In the genomic region with DNA sequence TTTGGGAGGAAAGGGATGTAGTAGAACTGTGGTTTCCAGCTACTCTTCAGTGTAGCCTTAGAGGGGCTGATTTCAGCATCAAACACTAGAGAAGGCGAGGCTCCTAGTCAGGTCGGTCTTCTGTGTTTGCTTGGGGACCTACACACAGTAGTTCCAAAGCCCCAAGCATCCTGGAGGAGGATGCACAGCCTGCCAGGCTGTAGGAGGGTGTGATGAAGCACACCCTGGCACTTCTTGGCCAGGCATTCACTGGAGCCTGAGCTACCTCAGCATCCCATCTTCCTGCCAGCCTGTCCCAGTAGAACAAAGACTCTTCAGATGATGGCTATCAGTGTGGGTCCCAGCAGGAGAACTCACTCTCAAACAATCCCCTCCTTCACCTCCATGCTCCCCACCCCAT, we compare ENCODE assay signal across 28 mouse cellular contexts.
DNase-seq lines count a peak whose midpoint lies in the region; ATAC-seq lines count a peak whose summit lies in the region.
"Had no signal": no experiment of that assay in that cellular context is flagged by ENCODE, and none has a peak within 500 bp of the region (broad histone marks: within the 10 kb centered on the region; RNA-seq: fewer than 3 reads in every experiment).

No protein-coding gene starts in this region.

- peaks cover 2% of the 10 kb centered on the region; the same call in 1 of the 2 replicates for H3K4me1 ChIP-seq in embryonic facial prominence, embryonic 12.5 days
- peaks cover 10% of the 10 kb centered on the region for H3K4me1 ChIP-seq in embryonic facial prominence, embryonic 15.5 days
- H3K4me1 ChIP-seq: heart, embryonic 12.5 days; heart, embryonic 15.5 days; hindbrain, embryonic 10.5 days; hindbrain, embryonic 13.5 days; intestine, embryonic 15.5 days had no signal

- no peaks in the 10 kb centered on the region for H3K36me3 ChIP-seq in embryonic facial prominence, embryonic 12.5 days
- no peaks in the 10 kb centered on the region for H3K36me3 ChIP-seq in embryonic facial prominence, embryonic 15.5 days
- H3K36me3 ChIP-seq: G1E; heart, embryonic 12.5 days; heart, embryonic 15.5 days; hindbrain, embryonic 10.5 days; hindbrain, embryonic 13.5 days; intestine, embryonic 15.5 days had no signal

- DNase-seq in heart, adult 11 months = peak; percentile 68
- no peak for DNase-seq in heart, adult 9 months (ENCODE audit: low spot score in 2 of 2)
- peak; percentile 6 for DNase-seq in brain, adult 2 months (ENCODE audit: low read depth, low spot score)
- DNase-seq in kidney, postnatal 36 days = no peak
- DNase-seq in layer of hippocampus, adult 9-10 months (ENCODE audit: low spot score) = no peak
- DNase-seq: adrenal gland, adult 2 months; adrenal gland, postnatal 14 days; B cell, adult 2 months; cerebellum, adult 11-12 months; cerebellum, adult 8-10 months; cerebellum, postnatal 36 days; embryo, embryonic 11 days; forebrain, postnatal 0 days; gastrocnemius, postnatal 10 days; gastrocnemius, postnatal 36 days; heart, postnatal 36 days had no signal

- peak overlapping the region; percentile 54; the same call in 1 of the 2 replicates for H3K27ac ChIP-seq in embryonic facial prominence, embryonic 12.5 days
- H3K27ac ChIP-seq in embryonic facial prominence, embryonic 15.5 days (replicated peaks) = peak overlapping the region; percentile 82
- H3K27ac ChIP-seq: heart, embryonic 15.5 days; hindbrain, embryonic 10.5 days; hindbrain, embryonic 13.5 days; intestine, embryonic 15.5 days had no signal

- no peaks in the 10 kb centered on the region for H3K9me3 ChIP-seq in embryonic facial prominence, embryonic 12.5 days
- H3K9me3 ChIP-seq in embryonic facial prominence, embryonic 15.5 days (replicated peaks) = no peaks in the 10 kb centered on the region
- H3K9me3 ChIP-seq: heart, embryonic 12.5 days; heart, embryonic 15.5 days; hindbrain, embryonic 10.5 days; hindbrain, embryonic 13.5 days; intestine, embryonic 15.5 days had no signal

- H3K9ac ChIP-seq in embryonic facial prominence, embryonic 12.5 days = no peak overlapping the region
- H3K9ac ChIP-seq in embryonic facial prominence, embryonic 15.5 days = no peak overlapping the region
- H3K9ac ChIP-seq: forebrain, postnatal 0 days; heart, embryonic 12.5 days; heart, embryonic 15.5 days; hindbrain, embryonic 13.5 days; intestine, embryonic 15.5 days had no signal

- H3K4me3 ChIP-seq in embryonic facial prominence, embryonic 12.5 days = no peak overlapping the region
- no peak overlapping the region for H3K4me3 ChIP-seq in embryonic facial prominence, embryonic 15.5 days (replicated peaks)
- H3K4me3 ChIP-seq: heart, embryonic 12.5 days; heart, embryonic 15.5 days; hindbrain, embryonic 10.5 days; hindbrain, embryonic 13.5 days; intestine, embryonic 15.5 days had no signal

- 71% methylated on average over 2 of the region's 2 CpGs for WGBS in embryonic facial prominence, embryonic 12.5 days
- WGBS in embryonic facial prominence, embryonic 15.5 days = 78% methylated on average over 2 of the region's 2 CpGs

- no peak overlapping the region for H3K4me2 ChIP-seq in embryonic facial prominence, embryonic 12.5 days (replicated peaks)
- H3K4me2 ChIP-seq in embryonic facial prominence, embryonic 15.5 days (replicated peaks) = no peak overlapping the region
- H3K4me2 ChIP-seq: heart, embryonic 12.5 days; heart, embryonic 15.5 days; hindbrain, embryonic 13.5 days; intestine, embryonic 15.5 days had no signal

- H3K27me3 ChIP-seq in embryonic facial prominence, embryonic 12.5 days = no peaks in the 10 kb centered on the region
- H3K27me3 ChIP-seq in embryonic facial prominence, embryonic 15.5 days = no peaks in the 10 kb centered on the region
- H3K27me3 ChIP-seq: CH12.LX; heart, embryonic 12.5 days; heart, embryonic 15.5 days; hindbrain, embryonic 13.5 days; intestine, embryonic 15.5 days had no signal

- no peak for ATAC-seq in embryonic facial prominence, embryonic 12.5 days (ENCODE audit: insufficient number of reproducible peaks, insufficient read depth, low FRiP score, low TSS enrichment)
- no peak for ATAC-seq in embryonic facial prominence, embryonic 15.5 days (ENCODE audit: insufficient number of reproducible peaks, low FRiP score, low TSS enrichment, low read depth)
- ATAC-seq in megakaryocyte, adult 5-6 weeks (ENCODE audit: poor library complexity, severe bottlenecking) = no peak
- ATAC-seq: forebrain, embryonic 14.5 days; forebrain, postnatal 0 days; hindbrain, embryonic 16.5 days; intestine, embryonic 15.5 days had no signal

Comparison
In these comparisons a context has a peak if more than half of its experiments do, and no peak if none do; other contexts are left out.
1. DNase-seq: peak in heart, adult 11 months (single experiment) and brain, adult 2 months (single experiment); none in heart, adult 9 months (0 of 2), kidney, postnatal 36 days (0 of 2) and layer of hippocampus, adult 9-10 months (single experiment).